Mouse (Mus musculus): ENCODE measurements at regions not wholly inside any gene's neighbourhood (a gene's known extent, or its start where the extent isn't known, plus 50 kb on each side); places are given as distances from the start of the nearest gene placed in this dataset.
"Not testable (repeated sequence)": the region's sequence is repeated elsewhere in the genome, so short reads cannot be mapped to it uniquely, and the experiment has no call there.

DNA sequence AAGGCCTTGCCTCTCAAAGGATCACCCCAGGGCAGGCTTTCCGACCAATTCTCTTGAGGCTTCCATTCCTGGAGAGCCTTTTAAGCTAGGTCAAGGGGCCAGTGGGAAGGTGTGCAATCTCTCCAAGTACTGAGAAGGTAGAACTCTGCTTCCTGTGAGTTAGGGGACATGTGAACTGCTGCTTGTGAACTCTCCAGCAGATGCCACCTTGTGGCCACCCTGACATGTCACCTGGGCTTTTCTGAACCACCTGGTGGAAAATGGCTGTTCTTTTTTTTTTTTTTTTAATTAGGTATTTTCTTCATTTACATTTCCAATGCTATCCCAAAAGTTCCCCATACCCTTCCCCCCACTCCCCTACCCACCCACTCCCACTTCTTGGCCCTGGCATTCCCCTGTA, 438.5 kb upstream of the Sall1 start:
- not testable (repeated sequence) for TF ChIP-seq CTCF (IDR thresholded peaks at IDR 0.05; ENCODE audit: extremely low read depth, insufficient read length, insufficient replicate concordance, low read depth, low read length); POLR2A (IDR thresholded peaks at IDR 0.05; ENCODE audit: low read depth, low read length)

Data from small intestine, adult 2 months (tissue).